Mouse (Mus musculus): Measurements from ENCODE around the gene Padi6. TPM values are rescaled to one million over a fixed set of nuclear protein-coding genes. Genes with fewer than 3 reads are reported as not detected.
A peak's percentile ranks its signal among the peaks of the same experiment; 100 is the strongest.

Padi6 gene
- polyA plus RNA-seq, 1 experiment from 2014 or later: not detected

GRCm38 (mm10) chr4:140709111-140709510 is 33.3 kb downstream of the Padi6 start:
- no peak overlapping the region for H3K27ac ChIP-seq (ENCODE audit: low read length)
- peaks cover 74% of the 10 kb centered on the region for H3K36me3 ChIP-seq (ENCODE audit: control insufficient read depth, insufficient read depth)
- no peak overlapping the region for H3K4me3 ChIP-seq (ENCODE audit: low read depth, low read length)
- H3K27me3 ChIP-seq (ENCODE audit: control insufficient read depth, insufficient read depth, low read depth, low read length): no peaks in the 10 kb centered on the region
- no peaks in the 10 kb centered on the region for H3K9me3 ChIP-seq (replicated peaks; ENCODE audit: control insufficient read depth, low read length)
- ATAC-seq (ENCODE audit: low read depth): no peak
- H3K4me2 ChIP-seq (ENCODE audit: low read depth, low read length): no peak overlapping the region
- peaks cover 33% of the 10 kb centered on the region for H3K4me1 ChIP-seq (ENCODE audit: control insufficient read depth, low read depth, low read length)
- no peak overlapping the region for H3K9ac ChIP-seq (ENCODE audit: low read depth, low read length)
- whole genome bisulfite sequencing (ENCODE audit: insufficient replicate concordance): 82% methylated on average over 7 of the region's 7 CpGs

- no peak overlapping the region for H3K9ac ChIP-seq (ENCODE audit: low read depth, low read length)
- no peak overlapping the region for H3K4me3 ChIP-seq (ENCODE audit: low read depth, low read length)
- H3K9me3 ChIP-seq (replicated peaks; ENCODE audit: control insufficient read depth, low read length): no peaks in the 10 kb centered on the region
- H3K36me3 ChIP-seq (ENCODE audit: control insufficient read depth, insufficient read depth): peaks cover 68% of the 10 kb centered on the region
- WGBS (ENCODE audit: insufficient replicate concordance): 77% methylated on average over 18 of the region's 18 CpGs
- peak; percentile 50 for ATAC-seq (ENCODE audit: low read depth)
- no peaks in the 10 kb centered on the region for H3K27me3 ChIP-seq (ENCODE audit: control insufficient read depth, insufficient read depth, low read depth, low read length)
- H3K27ac ChIP-seq (ENCODE audit: low read length): no peak overlapping the region
- H3K4me2 ChIP-seq (ENCODE audit: low read depth, low read length): no peak overlapping the region
- H3K4me1 ChIP-seq (ENCODE audit: control insufficient read depth, low read depth, low read length): peaks cover 38% of the 10 kb centered on the region
Measured at GRCm38 (mm10) chr4:140708297-140708927, 34.0 kb downstream of the Padi6 start.

- no peak overlapping the region for H3K4me3 ChIP-seq (ENCODE audit: low read depth, low read length)
Measured at GRCm38 (mm10) chr4:140707615-140708014, 34.8 kb downstream of the Padi6 start.

GRCm38 (mm10) chr4:140704166-140704565 is 38.3 kb downstream of the Padi6 start:
- H3K27ac ChIP-seq (ENCODE audit: low read length): peak overlapping the region; percentile 8; the same call in 1 of the 2 replicates
- H3K4me3 ChIP-seq (ENCODE audit: low read depth, low read length): peak overlapping the region; percentile 94; the same call in 1 of the 2 replicates
- H3K4me2 ChIP-seq (ENCODE audit: low read depth, low read length): peak overlapping the region; percentile 80
- H3K9ac ChIP-seq (ENCODE audit: low read depth, low read length): peak overlapping the region; percentile 94
- ATAC-seq (ENCODE audit: low read depth): no peak
- peaks cover 27% of the 10 kb centered on the region for H3K36me3 ChIP-seq (ENCODE audit: control insufficient read depth, insufficient read depth)
- H3K27me3 ChIP-seq (ENCODE audit: control insufficient read depth, insufficient read depth, low read depth, low read length): no peaks in the 10 kb centered on the region
- WGBS (ENCODE audit: insufficient replicate concordance): 49% methylated on average over 4 of the region's 4 CpGs
- H3K9me3 ChIP-seq (replicated peaks; ENCODE audit: control insufficient read depth, low read length): no peaks in the 10 kb centered on the region
- peaks cover 55% of the 10 kb centered on the region for H3K4me1 ChIP-seq (ENCODE audit: control insufficient read depth, low read depth, low read length)

More at GRCm38 (mm10) chr4:140707615-140708014, 34.8 kb downstream of the Padi6 start:
- Histone ChIP-seq H3K27me3 (ENCODE audit: control insufficient read depth, insufficient read depth, low read depth, low read length) (no peaks in the 10 kb centered on the region), H3K9ac (ENCODE audit: low read depth, low read length) (no peak overlapping the region), H3K4me2 (ENCODE audit: low read depth, low read length) (no peak overlapping the region), H3K9me3 (replicated peaks; ENCODE audit: control insufficient read depth, low read length) (no peaks in the 10 kb centered on the region), H3K36me3 (ENCODE audit: control insufficient read depth, insufficient read depth) (peaks cover 60% of the 10 kb centered on the region), H3K4me1 (ENCODE audit: control insufficient read depth, low read depth, low read length) (peaks cover 42% of the 10 kb centered on the region), H3K27ac (ENCODE audit: low read length) (no peak overlapping the region)
- 75% methylated on average over 4 of the region's 4 CpGs for WGBS (ENCODE audit: insufficient replicate concordance)
- no peak for ATAC-seq (ENCODE audit: low read depth)

- Histone ChIP-seq H3K9me3 (replicated peaks; ENCODE audit: control insufficient read depth, low read length) (no peaks in the 10 kb centered on the region), H3K9ac (ENCODE audit: low read depth, low read length) (peak overlapping the region; percentile 94), H3K4me1 (ENCODE audit: control insufficient read depth, low read depth, low read length) (peaks cover 55% of the 10 kb centered on the region), H3K4me2 (ENCODE audit: low read depth, low read length) (peak overlapping the region; percentile 80), H3K27ac (ENCODE audit: low read length) (no peak overlapping the region), H3K27me3 (ENCODE audit: control insufficient read depth, insufficient read depth, low read depth, low read length) (no peaks in the 10 kb centered on the region), H3K4me3 (ENCODE audit: low read depth, low read length) (peak overlapping the region; percentile 94), H3K36me3 (ENCODE audit: control insufficient read depth, insufficient read depth) (peaks cover 21% of the 10 kb centered on the region)
- WGBS (ENCODE audit: insufficient replicate concordance): 23% methylated on average over 8 of the region's 8 CpGs
- ATAC-seq (ENCODE audit: low read depth): no peak
Measured at GRCm38 (mm10) chr4:140703636-140704035, 38.8 kb downstream of the Padi6 start.

- peaks cover 49% of the 10 kb centered on the region for H3K4me1 ChIP-seq (ENCODE audit: control insufficient read depth, low read depth, low read length)
- peak; percentile 81 for ATAC-seq (ENCODE audit: low read depth)
- WGBS (ENCODE audit: insufficient replicate concordance): under 1% methylated on average over 48 of the region's 68 CpGs
- H3K4me2 ChIP-seq (ENCODE audit: low read depth, low read length): peak overlapping the region; percentile 80
- H3K9me3 ChIP-seq (replicated peaks; ENCODE audit: control insufficient read depth, low read length): no peaks in the 10 kb centered on the region
- H3K27ac ChIP-seq (ENCODE audit: low read length): peak overlapping the region; percentile 95
- peaks cover 13% of the 10 kb centered on the region for H3K36me3 ChIP-seq (ENCODE audit: control insufficient read depth, insufficient read depth)
- H3K27me3 ChIP-seq (ENCODE audit: control insufficient read depth, insufficient read depth, low read depth, low read length): no peaks in the 10 kb centered on the region
- peak overlapping the region; percentile 94 for H3K9ac ChIP-seq (ENCODE audit: low read depth, low read length)
- peak overlapping the region; percentile 94 for H3K4me3 ChIP-seq (ENCODE audit: low read depth, low read length)
Measured at GRCm38 (mm10) chr4:140702611-140703327, 39.7 kb downstream of the Padi6 start.

GRCm38 (mm10) chr4:140701716-140702561 is 40.5 kb downstream of the Padi6 start:
- Histone ChIP-seq H3K27ac (ENCODE audit: low read length) (peak overlapping the region; percentile 95), H3K9me3 (replicated peaks; ENCODE audit: control insufficient read depth, low read length) (no peaks in the 10 kb centered on the region), H3K36me3 (ENCODE audit: control insufficient read depth, insufficient read depth) (peaks cover 11% of the 10 kb centered on the region), H3K4me1 (ENCODE audit: control insufficient read depth, low read depth, low read length) (peaks cover 44% of the 10 kb centered on the region), H3K27me3 (ENCODE audit: control insufficient read depth, insufficient read depth, low read depth, low read length) (no peaks in the 10 kb centered on the region), H3K4me3 (ENCODE audit: low read depth, low read length) (peak overlapping the region; percentile 94), H3K9ac (ENCODE audit: low read depth, low read length) (peak overlapping the region; percentile 94), H3K4me2 (ENCODE audit: low read depth, low read length) (peak overlapping the region; percentile 80)
- peak; percentile 10 for ATAC-seq (ENCODE audit: low read depth)
- under 1% methylated on average over 55 of the region's 107 CpGs for whole genome bisulfite sequencing (ENCODE audit: insufficient replicate concordance)

- Histone ChIP-seq H3K27me3 (ENCODE audit: control insufficient read depth, insufficient read depth, low read depth, low read length) (no peaks in the 10 kb centered on the region), H3K36me3 (ENCODE audit: control insufficient read depth, insufficient read depth) (peaks cover 9% of the 10 kb centered on the region), H3K4me2 (ENCODE audit: low read depth, low read length) (peak overlapping the region; percentile 80), H3K9me3 (replicated peaks; ENCODE audit: control insufficient read depth, low read length) (no peaks in the 10 kb centered on the region), H3K27ac (ENCODE audit: low read length) (peak overlapping the region; percentile 95), H3K4me3 (ENCODE audit: low read depth, low read length) (peak overlapping the region; percentile 94), H3K9ac (ENCODE audit: low read depth, low read length) (peak overlapping the region; percentile 94), H3K4me1 (ENCODE audit: control insufficient read depth, low read depth, low read length) (peaks cover 50% of the 10 kb centered on the region)
- under 1% methylated on average over 61 of the region's 61 CpGs for WGBS (ENCODE audit: insufficient replicate concordance)
- ATAC-seq (ENCODE audit: low read depth): peak; percentile 74
Measured at GRCm38 (mm10) chr4:140701049-140701715, 41.3 kb downstream of the Padi6 start.

All from liver, embryonic 16.5 days (tissue).